Mouse (Mus musculus) stomach, embryonic 15.5 days (tissue): Measurements from ENCODE around the gene Tnfsf9. TPM values are rescaled to one million over a fixed set of nuclear protein-coding genes. Genes with fewer than 3 reads are reported as not detected.
A peak's percentile ranks its signal among the peaks of the same experiment; 100 is the strongest.

Source experiments
- ATAC-seq: fragments of 200-750 bp; cut with Nextera tagmentation; 2 replicates; pipeline ENCODE4 v1.8.0; 2017; ENCODE audit warnings: low read depth, moderate number of reproducible peaks, moderate TSS enrichment; ENCODE audit not compliant: insufficient read depth, low FRiP score
- H3K27ac ChIP-seq: fragments of 300-500 bp; sonication (generic); 2 replicates; pipeline ENCODE4 v1.5.1; 2015; ENCODE audit warnings: mild to moderate bottlenecking, inconsistent platforms
- H3K27me3 ChIP-seq: fragments of 300-500 bp; sonication (generic); replicated peaks from 2 replicates; pipeline ENCODE4 v1.6.1; 2015; ENCODE audit warnings: inconsistent platforms
- H3K36me3 ChIP-seq: fragments of 300-500 bp; sonication (generic); 2 replicates; pipeline ENCODE4 v1.6.1; 2015; ENCODE audit warnings: inconsistent platforms
- H3K4me1 ChIP-seq: fragments of 300-500 bp; sonication (generic); 2 replicates; pipeline ENCODE4 v1.6.1; 2015; ENCODE audit warnings: inconsistent platforms
- H3K4me2 ChIP-seq: fragments of 300-500 bp; sonication (generic); 2 replicates; pipeline ENCODE4 v1.6.1; 2015; ENCODE audit warnings: mild to moderate bottlenecking, inconsistent platforms
- H3K4me3 ChIP-seq: fragments of 300-500 bp; sonication (generic); replicated peaks from 2 replicates; pipeline ENCODE4 v1.5.1; 2015; ENCODE audit warnings: inconsistent platforms
- H3K9ac ChIP-seq: fragments of 300-500 bp; sonication (generic); 2 replicates; pipeline ENCODE4 v1.6.1; 2015; ENCODE audit warnings: inconsistent platforms
- H3K9me3 ChIP-seq: fragments of 300-500 bp; sonication (generic); 2 replicates; pipeline ENCODE4 v1.6.1; 2016; ENCODE audit warnings: inconsistent platforms
- WGBS: fragments of 180-500 bp; shearing (Covaris S2); methylation state at CpG from one replicate; pipeline ENCODE4 v1.1.7; 2015; 5-methylcytosine and 5-hydroxymethylcytosine counted together
- polyA plus RNA-seq: library from polyadenylated mRNA; unstranded; fragments of >200 nt; fragmentation: Nextera tagmentation; extraction: Ambion mirVana; gene quantifications from 2 replicates; pipeline ENCODE4 v1.2.1, GENCODE M21; 2015

Gene Tnfsf9
- polyA plus RNA-seq, 1 experiment from 2014 or later = 10.1 TPM

DNA sequence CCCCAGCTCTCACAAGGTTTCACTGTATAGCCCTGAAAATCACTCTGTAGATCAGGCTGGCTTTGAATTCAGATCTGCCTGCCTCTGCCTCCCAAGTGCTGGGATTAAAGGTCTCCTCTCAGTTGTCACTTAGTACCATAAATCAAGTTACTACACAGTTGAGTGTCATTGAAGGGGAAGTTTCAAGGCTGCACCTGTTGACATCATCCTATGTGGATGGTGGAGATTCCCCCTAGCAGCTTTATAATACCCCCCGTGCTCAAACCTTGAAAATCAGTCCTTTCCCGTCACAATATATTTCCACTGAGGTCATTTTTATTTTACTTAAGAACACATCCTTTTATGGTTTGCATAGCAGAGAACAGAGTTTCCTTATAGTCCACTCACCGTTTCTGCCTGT, 38.6 kb downstream of the Tnfsf9 start:
- ATAC-seq = no peak
- no peaks in the 10 kb centered on the region for H3K36me3 ChIP-seq
- H3K9ac ChIP-seq = no peak overlapping the region
- 65% methylated on average over 3 of the region's 3 CpGs for WGBS
- no peaks in the 10 kb centered on the region for H3K9me3 ChIP-seq
- no peak overlapping the region for H3K4me3 ChIP-seq
- peaks cover 11% of the 10 kb centered on the region for H3K27me3 ChIP-seq
- no peak overlapping the region for H3K27ac ChIP-seq
- H3K4me2 ChIP-seq = no peak overlapping the region
- H3K4me1 ChIP-seq = no peaks in the 10 kb centered on the region

DNA sequence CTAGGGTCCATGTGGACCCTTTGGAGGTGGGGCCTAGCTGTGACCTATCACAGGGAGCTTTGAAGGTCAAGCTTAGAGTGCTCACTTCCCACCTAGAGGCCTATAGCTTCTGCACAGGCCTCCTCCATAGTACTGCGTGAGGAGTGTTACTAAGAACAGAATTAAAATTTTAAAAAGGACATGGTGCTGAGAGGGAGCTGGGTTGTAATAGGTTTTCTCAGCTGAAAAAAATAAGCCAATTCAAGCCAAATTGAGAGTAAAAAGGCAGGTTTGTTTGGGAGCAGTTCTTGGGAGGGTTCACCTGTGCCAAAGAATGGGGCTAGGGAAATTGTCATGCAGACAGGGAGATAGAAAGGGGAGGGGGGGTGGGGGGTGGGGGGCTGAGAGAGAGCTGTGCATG, 40.0 kb downstream of the Tnfsf9 start:
- Histone ChIP-seq H3K4me1 (peaks cover 8% of the 10 kb centered on the region; the same call in 1 of the 2 replicates), H3K4me3 (no peak overlapping the region), H3K27me3 (peaks cover 25% of the 10 kb centered on the region), H3K9me3 (no peaks in the 10 kb centered on the region), H3K4me2 (no peak overlapping the region), H3K27ac (no peak overlapping the region), H3K9ac (no peak overlapping the region), H3K36me3 (no peaks in the 10 kb centered on the region)
- ATAC-seq = no peak
- 72% methylated on average over 1 of the region's 1 CpGs for WGBS

DNA sequence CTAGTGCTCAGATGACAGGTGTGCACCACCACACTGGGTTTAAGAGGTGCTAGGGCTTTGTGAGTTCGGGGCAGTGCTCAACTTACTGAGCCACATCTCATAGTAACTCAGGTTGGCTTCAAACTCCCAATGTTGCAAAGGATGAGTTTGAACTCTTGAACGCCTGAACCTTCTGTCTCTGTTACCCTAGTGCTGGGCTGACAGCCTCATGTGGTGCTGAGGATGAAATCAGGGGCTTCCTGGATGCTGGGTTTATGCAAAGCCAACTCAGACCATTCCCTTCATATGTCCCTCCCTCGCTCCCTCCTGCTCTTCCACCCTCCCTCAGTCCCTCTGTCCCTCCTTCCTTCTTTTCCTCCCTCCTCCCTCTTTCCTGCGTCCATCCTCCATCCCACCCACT, 43.2 kb downstream of the Tnfsf9 start:
- H3K9me3 ChIP-seq = no peaks in the 10 kb centered on the region
- H3K9ac ChIP-seq = no peak overlapping the region
- H3K27me3 ChIP-seq = peaks cover 28% of the 10 kb centered on the region
- no peak overlapping the region for H3K4me2 ChIP-seq
- WGBS = 73% methylated on average over 4 of the region's 4 CpGs
- no peak overlapping the region for H3K4me3 ChIP-seq
- no peak for ATAC-seq
- no peak overlapping the region for H3K27ac ChIP-seq
- no peaks in the 10 kb centered on the region for H3K36me3 ChIP-seq
- H3K4me1 ChIP-seq = peaks cover 8% of the 10 kb centered on the region; the same call in 1 of the 2 replicates

DNA sequence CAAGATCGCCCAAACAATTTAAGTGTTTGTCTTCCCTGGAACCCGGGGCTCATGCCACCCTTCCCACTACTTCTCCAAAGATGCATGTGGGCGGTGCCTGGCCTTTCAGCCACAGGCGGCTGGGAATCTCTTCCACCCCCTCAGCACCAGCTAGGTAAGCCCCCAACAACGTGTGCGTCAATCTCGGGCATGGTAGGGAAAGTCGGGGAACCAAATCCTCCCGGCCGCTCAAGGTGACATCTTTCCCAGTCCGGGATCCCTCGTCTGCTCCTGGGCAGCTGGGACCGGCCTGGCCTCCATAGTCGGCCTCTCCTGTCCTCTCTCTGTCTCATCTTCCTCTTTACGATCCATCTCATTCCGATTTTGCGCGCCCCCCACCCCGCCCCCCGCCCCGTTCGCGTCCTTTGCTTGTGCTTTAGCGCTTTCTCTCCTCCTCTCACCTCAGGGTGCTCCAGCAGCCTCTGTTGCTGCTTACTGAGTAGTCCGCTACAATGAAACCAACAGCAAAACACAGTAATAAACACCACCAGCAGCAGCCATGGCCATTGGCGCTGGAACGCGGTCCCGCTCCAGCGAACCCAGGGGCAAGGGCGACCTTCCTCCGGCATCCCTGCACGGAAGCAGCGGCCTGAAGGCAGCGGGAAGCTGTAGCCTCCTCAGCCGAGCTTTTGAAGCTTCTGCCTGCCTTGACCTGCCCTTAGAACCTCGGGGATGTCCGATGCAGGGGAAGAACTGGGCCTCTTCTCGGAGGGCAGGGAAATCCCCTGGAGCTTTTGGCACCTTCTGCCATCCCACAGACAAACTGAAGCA, 44.1 kb downstream of the Tnfsf9 start, which contains the start of gene Cd70:
Gene Cd70, minus strand, starts transcription at position 784 of the 810 bp plus-strand sequence.
- Histone ChIP-seq H3K4me2 (peak within 1 kb of the TSS; percentile 50), H3K36me3 (no peaks in the 10 kb centered on the region), H3K4me1 (peaks cover 8% of the 10 kb centered on the region; the same call in 1 of the 2 replicates), H3K9me3 (no peaks in the 10 kb centered on the region), H3K27ac (no peak within 1 kb of the TSS), H3K9ac (no peak within 1 kb of the TSS), H3K4me3 (peak within 1 kb of the TSS; percentile 23), H3K27me3 (peaks cover 28% of the 10 kb centered on the region)
- ATAC-seq = no peak
- 2% methylated on average over 39 of the region's 39 CpGs for WGBS

DNA sequence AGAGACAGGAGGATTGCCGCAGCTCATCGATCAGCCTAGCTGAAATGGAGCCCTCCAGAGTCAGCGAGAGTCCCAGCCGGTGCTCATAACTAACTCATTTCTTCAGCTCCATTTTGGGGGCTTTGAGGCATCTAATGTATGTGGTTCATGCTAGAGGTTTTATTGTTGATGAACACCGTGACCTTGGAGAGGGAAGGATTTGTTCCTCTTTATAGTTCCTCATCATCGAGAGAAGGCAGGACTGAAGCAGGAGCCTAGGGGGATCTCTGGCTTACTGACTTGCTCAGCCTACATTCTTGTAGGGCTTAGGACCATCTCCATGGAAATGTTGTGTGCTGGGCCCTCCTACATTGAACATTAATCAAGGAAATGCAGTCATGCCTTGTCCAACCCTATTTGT, 47.9 kb downstream of the Tnfsf9 start:
- 88% methylated on average over 6 of the region's 6 CpGs for WGBS

DNA sequence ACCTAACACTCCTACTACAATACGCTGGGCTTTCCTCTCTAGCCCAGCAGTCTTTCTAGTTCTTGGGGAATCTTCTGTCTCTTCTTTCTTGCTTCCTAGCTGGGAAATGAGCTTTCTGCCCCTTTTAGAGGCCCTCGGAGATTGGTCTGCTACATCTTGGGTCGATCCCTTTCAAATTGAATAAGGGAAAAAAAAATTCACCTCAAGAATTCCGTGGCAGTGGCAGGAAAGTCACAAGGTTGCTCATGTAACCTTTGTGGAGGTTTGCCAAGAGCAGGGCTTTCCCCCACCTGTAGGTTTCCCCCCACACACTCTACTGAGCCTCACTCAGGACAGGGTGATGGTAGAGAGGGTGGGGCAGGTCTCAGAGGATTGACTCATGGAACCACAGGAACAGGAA, 48.7 kb downstream of the Tnfsf9 start:
- no peak overlapping the region for H3K9ac ChIP-seq
- H3K27ac ChIP-seq = no peak overlapping the region
- WGBS = 77% methylated on average over 4 of the region's 4 CpGs
- H3K4me1 ChIP-seq = peaks cover 8% of the 10 kb centered on the region; the same call in 1 of the 2 replicates
- H3K9me3 ChIP-seq = no peaks in the 10 kb centered on the region
- no peak overlapping the region for H3K4me3 ChIP-seq
- H3K36me3 ChIP-seq = no peaks in the 10 kb centered on the region
- no peak for ATAC-seq
- H3K27me3 ChIP-seq = peaks cover 17% of the 10 kb centered on the region
- no peak overlapping the region for H3K4me2 ChIP-seq

More for the DNA sequence above, 47.9 kb downstream of the Tnfsf9 start:
- Histone ChIP-seq H3K36me3 (no peaks in the 10 kb centered on the region), H3K27ac (no peak overlapping the region), H3K4me3 (no peak overlapping the region), H3K4me1 (peaks cover 8% of the 10 kb centered on the region; the same call in 1 of the 2 replicates), H3K4me2 (no peak overlapping the region), H3K27me3 (peaks cover 24% of the 10 kb centered on the region), H3K9ac (no peak overlapping the region), H3K9me3 (no peaks in the 10 kb centered on the region)
- no peak for ATAC-seq

Other genes with a start within 250 kb of the Tnfsf9 start
- not detected in 2 replicates for gene Acsbg2, start 230.9 kb upstream of the Tnfsf9 start, polyA plus RNA-seq
- gene 1700061G19Rik, start 229.8 kb upstream of the Tnfsf9 start, polyA plus RNA-seq = 0.31 and 0.63 TPM in 2 replicates
- 39.8 and 43.7 TPM in 2 replicates for gene Mllt1, start 169.9 kb upstream of the Tnfsf9 start, polyA plus RNA-seq
- gene Acer1, start 123.2 kb upstream of the Tnfsf9 start, polyA plus RNA-seq = 0.06 and 0.15 TPM in 2 replicates
- gene Clpp, start 115.0 kb upstream of the Tnfsf9 start, polyA plus RNA-seq = 144 and 147 TPM in 2 replicates
- 36.6 and 38.9 TPM in 2 replicates for gene Alkbh7, start 108.0 kb upstream of the Tnfsf9 start, polyA plus RNA-seq
- gene Pspn, start 105.3 kb upstream of the Tnfsf9 start, polyA plus RNA-seq = 0.32 and 0.43 TPM in 2 replicates
- gene Gtf2f1, start 94.0 kb upstream of the Tnfsf9 start, polyA plus RNA-seq = 58.2 and 61.1 TPM in 2 replicates
- gene Gm17949, start 93.9 kb upstream of the Tnfsf9 start, polyA plus RNA-seq = 0.51 and 0.58 TPM in 2 replicates
- gene Khsrp, start 73.8 kb upstream of the Tnfsf9 start, polyA plus RNA-seq = 39.4 and 41.0 TPM in 2 replicates
- gene Slc25a41, start 63.7 kb upstream of the Tnfsf9 start, polyA plus RNA-seq = not detected in 2 replicates
- gene Crb3, start 46.2 kb upstream of the Tnfsf9 start, polyA plus RNA-seq = 50.8 and 60.8 TPM in 2 replicates
- gene Slc25a23, start 45.5 kb upstream of the Tnfsf9 start, polyA plus RNA-seq = 8.7 and 10.0 TPM in 2 replicates
- 6.3 and 8.2 TPM in 2 replicates for gene Dennd1c, start 26.8 kb upstream of the Tnfsf9 start, polyA plus RNA-seq
- gene Tubb4a, start 17.5 kb upstream of the Tnfsf9 start, polyA plus RNA-seq = 20.3 and 23.9 TPM in 2 replicates
- 0.15 TPM in 1 of 2 replicates, not detected in the other for gene Cd70, start 44.5 kb downstream of the Tnfsf9 start, polyA plus RNA-seq
- 0.23 and 0.32 TPM in 2 replicates for gene Tnfsf14, start 88.9 kb downstream of the Tnfsf9 start, polyA plus RNA-seq
- 9.5 and 20.2 TPM in 2 replicates for gene C3, start 122.8 kb downstream of the Tnfsf9 start, polyA plus RNA-seq
- 41.4 and 44.3 TPM in 2 replicates for gene Gpr108, start 143.1 kb downstream of the Tnfsf9 start, polyA plus RNA-seq
- gene Trip10, start 144.1 kb downstream of the Tnfsf9 start, polyA plus RNA-seq = 43.1 and 43.7 TPM in 2 replicates
- gene Vav1, start 173.8 kb downstream of the Tnfsf9 start, polyA plus RNA-seq = 4.1 and 4.4 TPM in 2 replicates